Mouse (Mus musculus) midbrain, embryonic 10.5 days (tissue): ENCODE measurements around the gene Timp4. TPM values are rescaled to one million over a fixed set of nuclear protein-coding genes. Genes with fewer than 3 reads are reported as not detected.

Experiments
- DNase-seq: peaks from one replicate; pipeline ENCODE4 v3.0.0-alpha.2; 2017; ENCODE audit warnings: low spot score
- H3K27ac ChIP-seq: fragments of 300-500 bp; sonication (generic); replicated peaks from 2 replicates; pipeline ENCODE4 v1.5.1; 2016; ENCODE audit warnings: mild to moderate bottlenecking
- H3K27me3 ChIP-seq: fragments of 300-500 bp; sonication (generic); 2 replicates; pipeline ENCODE4 v1.6.1; 2016; ENCODE audit warnings: low read depth, mild to moderate bottlenecking; ENCODE audit not compliant: poor library complexity, severe bottlenecking
- H3K36me3 ChIP-seq: fragments of 300-500 bp; sonication (generic); 2 replicates; pipeline ENCODE4 v1.6.1; 2016; ENCODE audit warnings: mild to moderate bottlenecking, moderate library complexity
- H3K4me1 ChIP-seq: fragments of 300-500 bp; sonication (generic); 2 replicates; pipeline ENCODE4 v1.6.1; 2016
- H3K4me3 ChIP-seq: fragments of 300-500 bp; sonication (generic); 2 replicates; pipeline ENCODE4 v1.5.1; 2016; ENCODE audit warnings: mild to moderate bottlenecking, moderate library complexity
- H3K9me3 ChIP-seq: fragments of 300-500 bp; sonication (generic); replicated peaks from 2 replicates; pipeline ENCODE4 v1.6.1; 2016; ENCODE audit warnings: mild to moderate bottlenecking
- whole genome bisulfite sequencing: fragments of 180-500 bp; shearing (Covaris S2); methylation state at CpG from one replicate; pipeline ENCODE4 v1.1.7; 2016; 5-methylcytosine and 5-hydroxymethylcytosine counted together
- polyA plus RNA-seq: library from polyadenylated mRNA; unstranded; fragments of >200 nt; fragmentation: Nextera tagmentation; extraction: Ambion mirVana; gene quantifications from 2 replicates; pipeline ENCODE4 v1.2.1, GENCODE M21; 2016

Timp4 gene
- polyA plus RNA-seq, 1 experiment from 2014 or later, result 0.06 TPM

GRCm38 (mm10) chr6:115212132-115212903, 39.7 kb downstream of the Timp4 start:
- H3K9me3 ChIP-seq, result 0 out of 2 replicates have a peak, but pooled peaks cover 4% of the 10 kb centered on the region
- DNase-seq, result no peak
- no peak overlapping the region for H3K27ac ChIP-seq
- peaks cover 9% of the 10 kb centered on the region for H3K4me1 ChIP-seq
- H3K27me3 ChIP-seq, result no peaks in the 10 kb centered on the region
- 74% methylated on average over 5 of the region's 5 CpGs for WGBS
- H3K36me3 ChIP-seq, result no peaks in the 10 kb centered on the region
- H3K4me3 ChIP-seq, result no peak overlapping the region

DNA sequence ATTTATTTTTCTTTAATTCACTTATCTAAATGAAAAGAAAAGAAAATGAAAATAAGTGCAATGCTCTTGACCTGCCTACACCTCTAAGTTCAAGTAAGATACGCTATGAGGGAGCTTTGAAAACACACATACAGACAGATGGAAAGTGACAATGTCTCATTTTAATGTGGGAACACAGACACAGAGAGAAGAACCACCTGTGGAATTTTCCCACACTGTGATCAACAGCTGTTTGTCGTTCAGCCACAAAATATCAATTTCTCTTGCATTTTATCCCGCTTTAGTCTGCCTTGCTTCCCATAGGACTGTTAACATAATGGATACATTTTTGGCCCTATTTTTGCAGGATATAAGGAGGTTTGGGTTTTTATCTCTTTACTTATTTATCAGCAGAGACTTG, 41.2 kb downstream of the Timp4 start:
- Histone ChIP-seq H3K27ac (no peak overlapping the region), H3K4me3 (no peak overlapping the region), H3K4me1 (peaks cover 9% of the 10 kb centered on the region), H3K9me3 (0 out of 2 replicates have a peak, but pooled peaks cover 4% of the 10 kb centered on the region), H3K36me3 (no peaks in the 10 kb centered on the region), H3K27me3 (no peaks in the 10 kb centered on the region)
- WGBS, result 89% methylated on average over 3 of the region's 3 CpGs
- DNase-seq, result no peak

DNA sequence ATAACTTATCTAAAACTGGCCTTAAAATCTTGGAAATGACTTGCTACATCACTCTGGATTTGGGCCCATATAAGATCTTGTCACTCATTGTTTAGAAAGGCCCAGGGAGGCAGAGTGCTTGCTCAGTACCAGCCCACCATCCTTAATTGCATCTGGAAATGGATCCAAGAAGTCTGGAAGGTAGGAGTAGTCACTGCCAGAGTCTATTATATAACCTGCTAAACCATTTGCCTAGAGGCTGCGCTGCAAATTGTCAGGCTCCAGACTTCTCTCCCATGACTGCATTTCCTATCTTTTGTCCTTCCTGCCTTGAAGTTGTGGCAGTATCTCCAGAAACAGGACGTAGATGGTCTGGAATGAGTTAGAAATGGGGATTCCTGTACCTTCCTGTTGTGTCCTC, 41.8 kb downstream of the Timp4 start:
- H3K27me3 ChIP-seq, result no peaks in the 10 kb centered on the region
- DNase-seq, result no peak
- peaks cover 9% of the 10 kb centered on the region for H3K4me1 ChIP-seq
- no peak overlapping the region for H3K27ac ChIP-seq
- no peak overlapping the region for H3K4me3 ChIP-seq
- WGBS, result 86% methylated on average over 2 of the region's 2 CpGs
- no peaks in the 10 kb centered on the region for H3K36me3 ChIP-seq
- 0 out of 2 replicates have a peak, but pooled peaks cover 4% of the 10 kb centered on the region for H3K9me3 ChIP-seq

- DNase-seq, result no peak
- Histone ChIP-seq H3K9me3 (no peaks in the 10 kb centered on the region), H3K4me1 (no peaks in the 10 kb centered on the region), H3K4me3 (no peak overlapping the region), H3K27me3 (no peaks in the 10 kb centered on the region), H3K27ac (no peak overlapping the region), H3K36me3 (no peaks in the 10 kb centered on the region)
- WGBS, result 80% methylated on average over 3 of the region's 3 CpGs
These were observed 49.0 kb downstream of the Timp4 start for GRCm38 (mm10) chr6:115203029-115203428.

GRCm38 (mm10) chr6:115200753-115201152, 51.3 kb downstream of the Timp4 start:
- H3K27ac ChIP-seq, result no peak overlapping the region
- H3K4me3 ChIP-seq, result no peak overlapping the region
- H3K9me3 ChIP-seq, result no peaks in the 10 kb centered on the region
- no peaks in the 10 kb centered on the region for H3K36me3 ChIP-seq
- WGBS, result 82% methylated on average over 3 of the region's 3 CpGs
- no peaks in the 10 kb centered on the region for H3K4me1 ChIP-seq
- H3K27me3 ChIP-seq, result no peaks in the 10 kb centered on the region
- no peak for DNase-seq

Other genes starting within 250 kb of the Timp4 start
- 85.6 and 100 TPM in 2 replicates for gene Tamm41, start 214.3 kb downstream of the Timp4 start, polyA plus RNA-seq
- 1.3 and 2.7 TPM in 2 replicates for gene Syn2, start 117.3 kb downstream of the Timp4 start, polyA plus RNA-seq
- gene Gm17482, start 24.9 kb downstream of the Timp4 start, polyA plus RNA-seq, result not detected in 2 replicates
- 0.06 TPM in 1 of 2 replicates, not detected in the other for gene Pparg, start 108.7 kb upstream of the Timp4 start, polyA plus RNA-seq